In the genomic region with DNA sequence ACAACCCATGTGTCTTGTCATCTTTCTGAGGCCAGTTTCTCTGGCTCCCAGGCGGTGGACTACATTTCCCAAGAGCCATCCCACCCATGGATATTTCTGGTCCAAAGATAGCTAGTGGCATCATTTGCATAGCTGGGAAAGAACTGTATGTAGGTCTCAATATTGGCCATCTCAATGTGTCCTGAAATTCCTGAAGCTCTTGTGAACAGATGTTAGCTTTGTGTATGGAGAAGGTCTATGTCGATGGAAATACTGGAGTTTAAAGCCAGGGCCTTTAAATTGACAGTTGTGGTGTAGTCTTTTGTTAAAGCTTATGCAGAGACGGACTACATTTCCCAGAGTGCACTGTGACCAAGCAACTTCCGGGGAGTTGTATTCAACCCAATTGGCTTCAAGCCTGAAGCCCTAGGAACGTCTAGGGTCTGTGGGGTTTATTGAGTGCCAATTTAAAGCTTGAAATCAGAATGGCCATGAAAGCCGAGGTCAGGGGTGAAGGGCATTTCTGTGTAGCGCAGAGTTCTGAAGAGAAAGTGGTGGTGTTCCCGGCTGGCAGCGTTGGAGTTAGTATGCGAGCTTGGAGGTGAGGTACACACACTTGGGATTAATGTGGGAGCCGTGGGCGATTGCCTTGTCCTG, we compare ENCODE assay signal across 8 mouse cellular contexts. TPM values are rescaled to one million over a fixed set of nuclear protein-coding genes. Genes with fewer than 3 reads are reported as not detected.
DNase-seq lines count a peak whose midpoint lies in the region; ATAC-seq and TF ChIP-seq lines count a peak whose summit lies in the region.

No protein-coding gene starts in this region.

- WGBS in hindbrain, embryonic 12.5 days, result 4% methylated on average over 12 of the region's 12 CpGs
- 2% methylated on average over 12 of the region's 12 CpGs for whole genome bisulfite sequencing in lung, postnatal 0 days

- peak overlapping the region; percentile 71 for H3K27ac ChIP-seq in hindbrain, embryonic 12.5 days
- H3K27ac ChIP-seq in lung, postnatal 0 days (ENCODE audit: low read length), result peak overlapping the region; percentile 45

- H3K4me3 ChIP-seq in hindbrain, embryonic 12.5 days, result peak overlapping the region; percentile 60
- peak overlapping the region; percentile 61 for H3K4me3 ChIP-seq in lung, postnatal 0 days (ENCODE audit: low read depth, low read length)

- H3K4me2 ChIP-seq in hindbrain, embryonic 12.5 days (replicated peaks), result peak overlapping the region; percentile 56
- peak overlapping the region; percentile 64 for H3K4me2 ChIP-seq in lung, postnatal 0 days (replicated peaks; ENCODE audit: low read depth, low read length)

- H3K9me3 ChIP-seq in hindbrain, embryonic 12.5 days (replicated peaks), result no peaks in the 10 kb centered on the region
- H3K9me3 ChIP-seq in lung, postnatal 0 days (ENCODE audit: low read length), result no peaks in the 10 kb centered on the region

- peak overlapping the region; percentile 66 for H3K9ac ChIP-seq in hindbrain, embryonic 12.5 days
- H3K9ac ChIP-seq in lung, postnatal 0 days (replicated peaks; ENCODE audit: low read depth), result peak overlapping the region; percentile 37

- TF ChIP-seq EP300 in lung, postnatal 0 days (IDR thresholded peaks at IDR 0.05), result no peak

- peak; percentile 66 for DNase-seq in Patski (ENCODE audit: low read depth, low spot score)
- peak; percentile 86 for DNase-seq in cerebellum, postnatal 10 days
- DNase-seq in frontal cortex, postnatal 10 days (ENCODE audit: low spot score in 2 of 2), result peak; percentile 38 to 69
- peak; percentile 72 to 74 for DNase-seq in layer of hippocampus, postnatal 10 days (ENCODE audit: low spot score in 2 of 2)
- DNase-seq in lung, postnatal 0 days (ENCODE audit: low spot score), result peak; percentile 92
- peak; percentile 22 for DNase-seq in ovary, postnatal 10 days (ENCODE audit: low spot score)
- DNase-seq in thymus, postnatal 0 days (ENCODE audit: low spot score), result peak; percentile 88

- in situ Hi-C loops in Patski (cut with MboI; ENCODE audit: low pct_unique_long_range_greater_than_20kb), result loop anchor here (5.0 kb wide), 1 partner anchor 89 kb away; the partner anchor contains the start of genes Zfp27 and Zfp383

- POLR2A ChIA-PET in Patski (lab: Charles Lee), result no interaction called here

- peak; percentile 70 for ATAC-seq in Patski
- ATAC-seq in hindbrain, embryonic 12.5 days (ENCODE audit: low FRiP score), result peak; percentile 82
- peak; percentile 62 for ATAC-seq in lung, postnatal 0 days

- H3K36me3 ChIP-seq in hindbrain, embryonic 12.5 days, result peaks cover 25% of the 10 kb centered on the region
- no peaks in the 10 kb centered on the region for H3K36me3 ChIP-seq in lung, postnatal 0 days (ENCODE audit: insufficient read depth, low read length)

- H3K4me1 ChIP-seq in hindbrain, embryonic 12.5 days, result peaks cover 38% of the 10 kb centered on the region
- peaks cover 16% of the 10 kb centered on the region; the same call in 1 of the 2 replicates for H3K4me1 ChIP-seq in lung, postnatal 0 days (ENCODE audit: insufficient read depth, low read depth, low read length)

- no peaks in the 10 kb centered on the region for H3K27me3 ChIP-seq in Patski
- no peaks in the 10 kb centered on the region for H3K27me3 ChIP-seq in hindbrain, embryonic 12.5 days
- H3K27me3 ChIP-seq in lung, postnatal 0 days (replicated peaks; ENCODE audit: insufficient read depth, low read length), result no peaks in the 10 kb centered on the region

- no peak for TF ChIP-seq CTCF in Patski (IDR thresholded peaks at IDR 0.05)
- TF ChIP-seq CTCF in lung, postnatal 0 days (IDR thresholded peaks at IDR 0.05), result no peak

- CTCF ChIA-PET in Patski (lab: Charles Lee), result interaction anchor here (0.7 kb wide), 1 partner anchor 50 kb away, joined by 3 read pairs; the partner anchor contains the start of gene Zfp84

RNA-seq across cellular contexts. Expression of gene Zfp790, which starts 2.8 kb away (rescaled TPM):
- 12.8 TPM for polyA plus RNA-seq in Patski (2021)
- 26.3 and 27.2 TPM in 2 replicates for polyA plus RNA-seq in hindbrain, embryonic 12.5 days (2016; fragmentation: Nextera tagmentation; extraction: Ambion mirVana)
- total RNA-seq in layer of hippocampus, postnatal 10 days (2021), result 10 to 100 TPM; 18.9 to 23.2 TPM
- polyA plus RNA-seq in lung, postnatal 0 days (2015; fragmentation: Nextera tagmentation; extraction: Ambion mirVana), result 8.4 and 9.1 TPM in 2 replicates
- polyA plus RNA-seq in thymus, postnatal 0 days (2015; fragmentation: Nextera tagmentation; extraction: Ambion mirVana), result 10.4 and 11.7 TPM in 2 replicates

RNA-seq across cellular contexts. Expression of gene Zfp940, which starts 34.7 kb away (rescaled TPM):
- 6.1 TPM for polyA plus RNA-seq in Patski (2021)
- 11.4 and 11.8 TPM in 2 replicates for polyA plus RNA-seq in hindbrain, embryonic 12.5 days (2016; fragmentation: Nextera tagmentation; extraction: Ambion mirVana)
- 10 to 100 TPM; 17.1 to 24.1 TPM for total RNA-seq in layer of hippocampus, postnatal 10 days (2021)
- polyA plus RNA-seq in lung, postnatal 0 days (2015; fragmentation: Nextera tagmentation; extraction: Ambion mirVana), result 1.3 and 1.9 TPM in 2 replicates
- 4.6 and 4.8 TPM in 2 replicates for polyA plus RNA-seq in thymus, postnatal 0 days (2015; fragmentation: Nextera tagmentation; extraction: Ambion mirVana)

RNA-seq across cellular contexts. Expression of gene Zfp30, which starts 34.9 kb away (rescaled TPM):
- polyA plus RNA-seq in Patski (2021), result 11.8 TPM
- 10.3 and 10.9 TPM in 2 replicates for polyA plus RNA-seq in hindbrain, embryonic 12.5 days (2016; fragmentation: Nextera tagmentation; extraction: Ambion mirVana)
- total RNA-seq in layer of hippocampus, postnatal 10 days (2021), result 10 to 100 TPM; 11.0 to 11.3 TPM
- polyA plus RNA-seq in lung, postnatal 0 days (2015; fragmentation: Nextera tagmentation; extraction: Ambion mirVana), result 4.0 and 5.0 TPM in 2 replicates
- polyA plus RNA-seq in thymus, postnatal 0 days (2015; fragmentation: Nextera tagmentation; extraction: Ambion mirVana), result 2.1 and 2.6 TPM in 2 replicates

RNA-seq across cellular contexts. Expression of gene Zfp420, which starts 41.0 kb away (rescaled TPM):
- 5.3 TPM for polyA plus RNA-seq in Patski (2021)
- 12.7 and 14.6 TPM in 2 replicates for polyA plus RNA-seq in hindbrain, embryonic 12.5 days (2016; fragmentation: Nextera tagmentation; extraction: Ambion mirVana)
- total RNA-seq in layer of hippocampus, postnatal 10 days (2021), result 10 to 100 TPM; 14.0 to 14.4 TPM
- 3.3 and 4.0 TPM in 2 replicates for polyA plus RNA-seq in lung, postnatal 0 days (2015; fragmentation: Nextera tagmentation; extraction: Ambion mirVana)
- 3.0 and 3.1 TPM in 2 replicates for polyA plus RNA-seq in thymus, postnatal 0 days (2015; fragmentation: Nextera tagmentation; extraction: Ambion mirVana)

RNA-seq across cellular contexts. Expression of gene Zfp84, which starts 50.4 kb away (rescaled TPM):
- 11.7 TPM for polyA plus RNA-seq in Patski (2021)
- 17.9 and 19.6 TPM in 2 replicates for polyA plus RNA-seq in hindbrain, embryonic 12.5 days (2016; fragmentation: Nextera tagmentation; extraction: Ambion mirVana)
- 10 to 100 TPM; 15.8 to 17.9 TPM for total RNA-seq in layer of hippocampus, postnatal 10 days (2021)
- 6.9 and 7.9 TPM in 2 replicates for polyA plus RNA-seq in lung, postnatal 0 days (2015; fragmentation: Nextera tagmentation; extraction: Ambion mirVana)
- 12.8 TPM in 2 replicates for polyA plus RNA-seq in thymus, postnatal 0 days (2015; fragmentation: Nextera tagmentation; extraction: Ambion mirVana)

Comparison
In these comparisons a context has a peak if more than half of its experiments do, and no peak if none do; other contexts are left out.
1. Peak in every context shown above with its lines: DNase-seq, ATAC-seq, H3K4me3 ChIP-seq and H3K27ac ChIP-seq.
2. DNase-seq: peak in every context shown above with its lines; median percentile 92 in lung, postnatal 0 days; 88 in thymus, postnatal 0 days; 86 in cerebellum, postnatal 10 days; 73 in layer of hippocampus, postnatal 10 days; 66 in Patski; 54 in frontal cortex, postnatal 10 days; 22 in ovary, postnatal 10 days.